Mouse (Mus musculus) right cerebral cortex, postnatal 36 days (tissue): ENCODE results near the gene Paxbp1.
A peak's percentile ranks its signal among the peaks of the same experiment; 100 is the strongest.
"Not testable (repeated sequence)": the region's sequence is repeated elsewhere in the genome, so short reads cannot be mapped to it uniquely, and the experiment has no call there.

ENCODE experiments used
- DNase-seq, 2 experiments: peaks; one replicate each; pipeline ENCODE4 v3.0.0; 2022; ENCODE audit warnings: low spot score in 2 of 2, mixed read lengths in 1 of 2

The Paxbp1 gene

DNA sequence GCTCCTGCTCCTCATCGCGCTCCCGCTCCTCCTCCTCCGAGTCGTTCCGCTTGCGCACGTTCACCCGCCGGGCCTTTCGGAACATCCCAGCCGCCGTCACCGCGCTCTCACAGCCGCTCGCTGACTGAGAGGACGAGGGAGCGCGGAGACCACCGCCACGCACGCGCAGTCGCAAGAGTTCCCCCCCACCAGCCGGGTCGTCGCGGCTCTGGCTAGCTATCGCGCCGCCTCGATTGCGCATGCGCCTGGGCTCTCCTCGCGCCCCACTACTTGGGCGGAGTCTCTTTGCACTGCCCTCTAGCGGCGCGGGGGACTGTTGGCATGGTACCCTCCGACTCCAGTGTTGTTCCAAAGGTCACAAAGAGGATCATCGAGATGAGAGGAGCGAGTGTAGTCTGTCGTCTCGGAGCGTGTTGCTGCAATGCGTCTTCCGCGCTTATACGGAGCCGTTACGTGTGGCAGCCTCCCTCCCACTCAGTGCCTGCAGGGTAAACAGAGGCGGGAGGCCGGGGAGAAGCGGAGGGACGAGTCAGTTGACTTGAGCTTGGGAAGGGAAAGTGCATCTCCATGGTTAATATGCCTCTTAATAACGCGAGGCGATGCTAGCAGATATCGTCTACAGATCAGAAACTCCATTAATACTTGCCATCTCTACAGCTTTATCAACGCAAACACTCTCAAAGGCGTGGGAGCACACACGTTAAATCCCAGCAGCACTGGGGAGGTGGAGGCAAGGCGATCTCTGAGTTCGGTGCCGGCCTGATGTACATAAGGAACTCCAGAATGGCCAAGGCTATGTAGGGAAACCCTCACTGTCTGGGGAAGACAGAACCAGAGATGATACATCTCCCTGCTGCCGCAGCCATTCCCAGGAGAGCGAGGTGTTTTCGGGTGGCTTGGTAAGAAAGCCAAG lies at the start of gene Paxbp1:
Gene Paxbp1, minus strand, starts transcription at position 274 of the 913 bp plus-strand sequence.
- peak; percentile 96 to 98 for DNase-seq

DNA sequence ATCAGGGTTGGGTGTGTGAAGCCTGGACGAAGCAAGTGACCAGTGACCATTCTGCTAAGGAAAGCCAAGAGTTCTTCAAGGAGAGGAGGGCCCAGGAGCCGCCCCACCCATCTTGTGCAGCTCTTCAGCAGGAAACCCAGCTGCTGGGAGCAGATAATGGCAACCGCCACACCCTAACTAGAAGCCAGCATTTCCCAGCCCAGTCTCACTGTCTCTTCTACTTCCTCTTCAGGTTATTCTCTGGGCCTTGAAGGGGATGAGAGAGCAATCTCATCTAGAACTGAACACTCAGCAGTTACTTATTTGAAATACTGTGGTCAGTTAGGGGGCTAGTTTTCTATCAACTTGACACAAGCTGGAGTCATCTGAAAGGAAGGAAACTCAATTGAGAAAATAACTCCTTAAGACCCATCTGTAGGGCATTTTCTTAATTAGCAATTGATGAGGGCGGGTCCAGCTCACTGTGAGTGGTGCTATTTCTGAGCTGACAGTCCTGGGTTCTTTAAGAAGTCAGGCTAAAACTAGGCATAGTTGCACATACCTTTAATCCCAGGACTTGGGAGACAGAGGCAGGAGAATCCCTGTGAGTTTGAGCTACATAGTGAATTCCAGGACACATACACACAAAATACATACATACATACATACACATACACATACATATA lies 42.4 kb upstream of the Paxbp1 start:
- no peak for DNase-seq

DNA sequence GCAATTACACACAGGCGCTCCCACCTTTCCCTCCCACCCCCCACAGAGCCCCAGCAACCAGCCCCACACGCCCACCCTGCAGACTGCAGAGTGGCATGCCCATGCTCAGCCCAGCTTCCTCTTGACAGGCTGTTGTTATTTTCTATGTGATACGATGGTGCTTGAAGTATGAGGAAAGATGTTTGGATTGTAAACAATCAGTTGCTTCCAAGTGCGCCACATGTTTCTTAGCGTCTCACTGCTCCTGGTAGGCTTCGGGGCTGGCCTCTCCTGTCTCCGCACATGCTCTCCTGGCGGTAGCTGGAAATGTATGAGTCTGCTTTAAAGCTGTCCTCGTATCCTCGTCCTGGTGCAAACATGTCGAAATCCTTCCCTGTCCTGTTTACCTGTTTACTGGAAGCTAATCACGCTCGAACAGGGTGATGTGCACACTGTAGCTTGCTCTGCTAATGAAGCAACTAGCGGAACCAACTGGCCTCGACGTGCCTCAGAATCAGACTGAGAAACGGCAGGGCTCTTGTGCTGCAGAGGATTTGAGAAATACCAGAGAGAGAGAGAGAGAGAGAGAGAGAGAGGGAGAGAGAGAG lies 41.0 kb upstream of the Paxbp1 start:
- DNase-seq, result no peak

DNA sequence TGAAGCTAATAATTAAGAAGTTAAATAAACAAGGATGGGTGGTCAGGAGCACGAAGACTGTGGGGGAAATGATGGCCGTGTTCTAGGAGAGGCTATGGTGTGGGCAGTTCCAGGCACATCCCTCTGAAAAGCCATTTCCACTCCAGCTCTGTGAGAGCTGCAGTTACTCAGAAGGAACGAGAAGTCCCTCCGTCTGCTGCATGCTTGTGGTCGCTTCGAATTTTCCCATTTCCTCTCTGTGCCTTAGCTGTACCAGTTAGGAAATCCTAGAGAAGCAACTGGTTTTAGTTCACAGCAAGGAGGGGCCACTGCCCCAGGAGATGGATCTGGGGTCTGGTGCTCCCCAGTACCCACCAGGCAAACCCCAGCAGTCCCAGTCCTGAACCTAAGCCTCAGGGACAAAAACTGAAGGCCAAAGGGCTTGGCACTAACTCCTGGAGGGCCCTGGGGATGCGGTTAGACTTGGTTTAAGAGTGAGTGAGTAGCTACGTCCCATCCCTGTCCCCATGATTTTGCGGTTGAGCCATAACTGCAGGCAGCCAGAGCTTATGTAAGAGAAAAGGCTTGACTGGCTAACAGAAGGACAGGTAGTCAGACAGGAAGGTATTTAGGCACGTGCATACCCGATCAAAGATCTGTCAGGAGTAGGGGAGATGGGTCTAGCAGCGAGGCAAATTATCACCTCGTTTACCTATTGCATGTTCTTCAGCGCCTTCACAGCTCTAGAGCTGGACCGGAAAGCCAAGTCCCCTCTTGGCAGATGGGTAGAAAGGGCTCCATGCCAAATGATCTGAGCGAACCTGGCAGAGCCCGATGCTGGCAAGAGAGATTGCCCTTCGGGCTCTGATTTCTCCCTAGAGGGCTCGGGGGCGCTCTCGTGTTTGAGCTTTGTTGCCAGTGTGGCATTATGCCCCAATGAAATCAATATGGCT lies 40.2 kb upstream of the Paxbp1 start:
- no peak for DNase-seq

DNA sequence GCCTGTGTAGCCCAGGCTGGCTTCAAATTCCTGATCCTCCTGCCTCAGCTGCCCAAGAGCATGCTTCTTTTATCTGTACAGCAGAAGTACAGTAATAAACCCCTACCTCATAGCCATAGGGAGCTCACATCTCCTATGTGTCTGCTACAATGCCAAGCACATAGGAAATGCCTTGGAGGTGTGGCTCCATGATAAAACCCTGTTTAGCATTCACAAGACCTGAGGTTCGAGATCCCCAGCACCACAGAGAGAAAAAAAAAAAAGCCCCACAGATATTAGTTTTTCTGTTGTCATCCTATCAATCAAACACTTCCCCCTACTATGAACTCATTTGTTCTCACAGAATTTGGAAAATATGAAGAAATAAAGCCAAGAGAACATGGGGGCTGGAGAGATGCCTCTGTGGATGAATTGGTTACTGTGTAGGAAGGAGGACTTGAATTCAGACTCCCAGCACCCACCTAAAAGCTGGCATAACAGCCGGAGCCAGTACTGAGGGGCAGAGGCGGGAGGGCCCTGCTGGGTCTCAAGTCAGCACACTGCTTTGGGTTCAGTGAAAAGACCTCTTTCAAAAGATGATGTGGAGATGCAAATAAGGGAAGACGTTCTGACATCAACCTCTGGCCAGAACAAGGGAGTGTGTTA lies 38.8 kb upstream of the Paxbp1 start:
- DNase-seq, result no peak

DNA sequence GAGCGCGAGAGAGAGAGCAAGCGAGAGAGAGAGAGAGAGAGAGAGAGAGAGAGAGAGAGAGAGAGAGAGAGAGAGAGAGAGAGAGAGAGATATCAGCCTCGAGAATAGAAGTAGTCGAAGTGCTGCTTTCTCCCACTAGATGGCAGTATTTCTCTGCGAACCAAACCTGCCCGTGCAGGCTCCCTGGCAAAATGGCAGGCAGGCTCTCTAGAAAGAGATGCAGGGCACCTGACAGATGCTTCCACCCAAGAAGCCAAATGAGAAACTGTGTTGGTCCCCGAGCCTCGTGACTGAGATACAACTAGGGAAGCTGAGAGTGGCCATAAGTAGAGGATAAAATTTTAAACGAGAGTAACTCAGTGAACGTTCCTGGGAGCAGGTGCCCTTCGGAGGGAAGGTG lies 37.2 kb upstream of the Paxbp1 start:
- peak; percentile 53 to 54 for DNase-seq

DNA sequence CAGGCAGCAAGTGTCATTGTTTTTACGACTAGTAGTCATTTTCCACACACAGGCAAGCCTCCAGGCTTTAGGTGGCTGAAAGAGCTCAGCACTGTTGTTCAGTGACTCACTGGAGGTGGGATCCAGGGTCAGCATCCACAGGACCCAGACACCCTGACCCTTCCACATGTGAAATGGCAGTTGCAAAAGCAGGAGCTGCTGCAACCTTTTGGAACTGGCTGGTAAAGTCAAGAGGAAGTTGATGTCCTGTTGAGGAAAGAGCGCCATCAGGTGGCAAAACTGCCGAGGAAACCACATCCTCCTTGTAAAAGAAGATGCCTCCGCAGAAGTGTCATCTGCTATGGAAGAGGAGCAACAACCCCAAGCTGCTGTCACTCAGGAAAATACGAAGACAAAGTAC lies 31.8 kb upstream of the Paxbp1 start:
- no peak for DNase-seq

DNA sequence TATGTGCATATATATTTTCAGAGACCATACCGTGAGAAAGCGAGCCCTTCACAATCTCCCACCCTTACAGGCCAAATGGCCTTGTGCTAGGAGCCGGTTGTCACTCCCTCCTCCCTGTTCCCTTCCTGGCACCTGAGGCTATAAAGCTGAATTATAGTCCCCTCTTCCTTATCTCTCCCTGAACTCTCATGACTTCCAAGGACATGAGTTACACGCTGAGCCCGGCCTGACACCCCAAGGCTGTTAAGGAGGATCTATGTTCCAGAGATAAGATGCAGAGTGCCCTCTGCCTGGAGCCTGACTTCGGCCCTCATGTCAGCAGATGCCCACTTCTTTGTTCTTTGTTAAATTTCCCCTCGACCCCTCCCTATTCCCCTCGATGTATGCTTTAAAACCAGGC lies 31.1 kb upstream of the Paxbp1 start:
- DNase-seq, result not testable (repeated sequence)

DNA sequence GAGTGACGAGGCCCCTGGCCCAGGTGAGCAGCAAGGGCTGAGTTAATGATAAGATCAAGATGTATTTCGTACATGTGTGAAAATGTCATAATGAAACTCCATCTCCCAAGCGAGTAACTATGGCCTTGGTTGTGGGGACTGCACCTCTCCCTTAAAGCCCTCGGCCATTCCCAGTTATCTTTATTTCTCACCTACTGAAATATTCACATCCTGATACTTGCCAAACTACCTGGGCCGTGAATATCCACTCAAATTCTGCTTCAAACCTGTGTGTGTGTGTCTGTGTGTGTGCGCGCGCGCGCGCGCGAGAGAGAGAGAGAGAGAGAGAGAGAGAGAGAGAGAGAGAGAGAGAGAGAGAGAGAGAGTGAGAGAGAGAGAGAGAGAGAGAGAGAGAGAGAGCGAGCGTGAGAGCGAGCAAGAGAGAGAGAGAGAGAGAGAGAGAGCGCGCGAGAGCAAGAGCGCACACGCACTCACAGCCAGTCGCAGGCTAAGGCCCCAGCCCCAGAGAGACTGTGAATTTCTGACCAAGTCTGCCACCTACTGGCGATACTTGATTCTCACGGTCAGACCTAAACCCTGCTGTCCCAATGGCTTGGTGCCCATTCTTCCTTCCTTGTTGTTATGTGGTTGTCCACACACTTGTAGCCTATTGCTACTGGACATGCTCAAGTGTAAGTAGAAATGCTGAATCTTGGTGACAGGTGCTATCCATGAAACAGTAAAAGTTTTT lies 29.0 kb upstream of the Paxbp1 start:
- peak; percentile 78 to 79 for DNase-seq

DNA sequence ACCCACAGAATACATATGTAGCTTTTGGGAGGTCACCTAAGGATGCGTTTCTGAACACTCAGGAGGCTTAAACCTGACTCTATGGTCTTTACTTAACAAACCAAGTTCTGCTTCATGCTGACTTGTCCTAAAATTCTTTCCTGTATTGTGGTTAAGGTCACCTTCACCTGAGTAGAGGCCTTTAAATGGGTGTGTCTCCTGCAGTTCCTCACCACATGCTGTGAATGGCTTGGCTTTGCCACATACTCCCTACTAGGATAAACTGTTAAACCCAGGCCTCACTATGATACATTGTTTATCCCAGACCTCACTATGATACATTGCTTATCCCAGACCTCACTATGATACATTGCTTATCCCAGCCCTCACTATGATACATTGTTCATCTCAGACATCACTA lies 27.9 kb upstream of the Paxbp1 start:
- DNase-seq, result no peak

DNA sequence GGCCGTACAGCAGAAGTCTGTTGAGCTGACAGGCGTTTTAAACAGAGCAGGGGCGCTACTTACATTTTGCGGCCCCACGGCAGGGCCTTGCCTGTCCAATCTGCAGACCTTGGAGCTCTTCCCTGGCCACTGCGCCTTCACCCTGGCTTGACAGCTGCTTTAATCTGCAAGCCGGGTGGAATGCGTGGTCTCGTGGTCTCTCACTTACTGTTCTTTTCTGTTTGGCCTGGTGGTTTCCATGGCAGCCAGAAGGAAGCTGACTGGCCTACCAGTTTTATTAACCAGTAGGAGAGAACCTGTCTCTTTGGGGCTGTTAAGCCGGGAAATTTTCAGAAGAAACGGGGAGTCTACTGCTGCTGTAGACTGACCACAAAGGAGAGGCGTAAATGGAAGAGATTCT lies 24.6 kb upstream of the Paxbp1 start:
- no peak for DNase-seq

DNA sequence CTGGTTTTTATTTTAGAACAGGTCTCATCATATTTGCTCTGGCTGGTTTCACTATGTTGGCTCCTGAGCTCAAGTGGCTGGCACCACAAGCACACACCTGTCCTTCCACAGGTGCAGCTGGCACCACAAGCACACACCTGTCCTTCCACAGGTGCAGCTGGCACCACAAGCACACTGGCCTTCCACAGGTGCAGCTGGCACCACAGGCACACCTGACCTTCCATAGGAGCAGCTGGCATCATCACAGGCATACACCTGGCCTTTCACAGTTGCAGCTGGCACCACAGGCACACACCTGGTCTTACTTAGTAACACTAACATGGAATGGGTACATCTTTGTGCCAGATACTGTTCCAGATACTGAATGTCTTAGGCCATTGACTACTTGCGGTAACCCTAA lies 22.8 kb upstream of the Paxbp1 start:
- no peak for DNase-seq

DNA sequence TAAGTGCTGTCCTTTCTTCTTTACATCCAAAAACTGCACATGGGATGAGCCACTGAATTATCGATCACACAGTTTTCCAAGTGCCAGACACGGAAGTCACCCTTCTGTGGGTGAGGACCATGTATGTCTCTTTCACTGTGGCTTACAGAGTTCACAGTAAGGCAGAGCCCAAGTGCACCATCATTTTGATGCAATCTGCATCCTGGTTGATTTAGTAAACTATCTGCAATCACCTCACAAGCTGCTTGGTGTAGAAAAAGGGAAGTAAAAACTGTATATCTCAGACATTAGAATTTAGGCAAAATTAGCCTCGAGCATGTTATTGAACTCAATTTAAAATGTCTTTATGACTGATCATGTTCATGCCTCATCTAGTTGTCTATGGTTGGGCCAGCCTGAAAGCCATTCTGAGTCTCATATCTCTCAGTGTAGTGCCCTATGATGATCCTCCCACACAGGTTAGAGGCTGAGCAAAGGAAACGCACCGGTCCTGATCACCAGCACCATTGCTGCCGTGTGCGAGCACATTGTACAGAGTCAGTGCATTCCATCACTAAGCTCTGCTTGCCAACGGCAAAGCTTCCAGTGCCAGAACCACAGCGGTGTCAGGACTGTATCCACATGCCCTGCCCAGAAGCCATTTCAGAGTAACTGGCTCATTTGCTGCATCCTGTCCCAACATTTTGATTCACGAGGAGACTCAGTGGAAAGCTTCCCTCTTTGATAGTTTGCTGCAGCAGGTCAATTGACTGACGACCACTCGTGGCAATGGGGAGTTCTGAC lies 20.4 kb upstream of the Paxbp1 start:
- no peak for DNase-seq

DNA sequence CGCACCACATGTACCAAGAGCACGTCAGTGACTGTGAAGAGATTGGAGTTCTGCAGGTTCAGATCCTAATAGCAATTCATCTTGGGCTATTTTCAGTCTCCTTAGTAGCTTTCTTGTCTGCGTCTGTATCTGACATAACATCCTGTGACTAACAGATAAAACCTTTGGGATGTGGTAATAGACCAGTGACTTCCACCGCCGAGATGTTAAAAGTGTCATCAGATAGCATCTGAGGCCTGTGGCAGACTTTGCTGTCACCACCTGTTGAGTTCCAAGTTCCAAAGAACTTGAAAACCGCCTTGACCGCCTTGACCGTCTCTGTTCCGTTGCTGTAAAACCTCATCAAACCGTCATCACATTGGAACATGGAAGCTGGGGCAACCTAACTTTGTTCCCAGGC lies 19.4 kb upstream of the Paxbp1 start:
- DNase-seq, result no peak

DNA sequence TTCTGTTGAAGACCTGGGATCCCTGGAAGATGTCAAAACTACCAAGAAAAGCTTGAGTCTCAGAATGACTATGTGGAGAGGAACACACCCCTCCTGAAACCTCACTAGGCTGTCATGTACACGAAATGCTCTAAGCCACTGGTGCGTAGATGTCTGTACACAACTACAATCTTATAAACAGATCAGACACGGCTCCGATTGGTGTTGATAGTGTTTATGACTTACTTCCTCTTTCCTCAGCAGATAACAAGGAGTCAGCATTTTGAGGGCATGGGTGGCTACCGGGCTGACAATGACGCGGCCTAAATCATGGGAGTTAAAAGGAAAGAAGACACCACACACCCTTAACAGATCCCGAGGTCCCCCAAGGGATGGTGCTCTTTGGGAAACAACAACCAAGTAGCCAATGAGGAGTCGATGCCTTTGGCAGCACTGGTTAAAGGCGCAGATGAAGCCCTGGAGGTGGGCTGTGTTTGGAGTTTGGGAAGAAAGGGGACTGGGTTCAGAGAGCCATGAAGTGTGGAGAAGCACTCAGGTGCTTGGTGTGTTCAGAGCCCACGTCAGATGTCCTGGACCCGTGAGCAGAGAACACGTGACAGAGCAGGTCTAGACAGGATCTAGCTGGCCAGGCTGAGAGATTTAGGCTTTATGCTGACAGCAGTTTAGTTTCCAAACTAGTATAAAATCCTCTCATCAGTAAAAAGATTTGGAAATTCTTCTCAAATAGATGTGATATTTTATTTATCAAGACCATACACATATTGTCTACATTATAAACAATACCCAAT lies 17.4 kb upstream of the Paxbp1 start:
- no peak for DNase-seq

DNA sequence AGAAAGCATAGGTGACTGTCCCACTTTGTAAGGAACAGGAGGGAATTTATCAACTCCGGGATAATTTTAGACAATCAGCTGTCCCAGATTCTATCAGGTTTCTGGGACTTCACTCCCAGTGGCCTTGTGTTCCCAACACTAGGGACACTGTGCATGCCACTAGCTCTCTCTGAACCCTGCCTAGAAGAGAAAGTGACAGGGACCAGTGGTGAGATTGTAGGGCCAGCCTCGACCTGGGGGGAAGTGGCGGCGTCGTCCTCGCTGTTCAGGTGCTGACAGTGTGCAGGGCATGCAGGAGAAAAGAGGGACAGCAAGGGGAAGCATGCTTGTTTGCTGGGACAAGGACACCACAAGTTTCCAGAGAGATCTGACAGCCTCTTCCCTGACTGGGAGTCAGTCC lies 13.4 kb upstream of the Paxbp1 start:
- no peak for DNase-seq

DNA sequence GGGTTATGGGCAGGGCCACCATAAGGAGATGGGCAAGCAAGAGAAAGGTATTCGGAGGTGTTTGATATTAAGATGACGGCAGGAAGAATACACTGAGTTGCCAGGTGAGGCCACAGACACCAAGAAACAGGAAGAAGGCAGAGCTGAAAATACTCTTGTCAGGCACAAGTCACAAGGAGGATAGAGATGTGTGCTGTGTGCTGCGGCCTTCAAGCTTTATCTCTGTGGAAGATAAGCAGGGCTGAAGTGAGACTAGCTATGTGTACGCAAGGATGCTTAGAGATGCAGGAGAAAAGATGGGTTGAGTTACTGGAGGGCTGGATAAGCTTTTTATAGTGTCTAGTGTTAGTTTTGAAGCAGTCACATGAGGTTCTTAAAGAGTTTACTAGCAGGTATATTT lies 12.9 kb upstream of the Paxbp1 start:
- DNase-seq, result no peak

DNA sequence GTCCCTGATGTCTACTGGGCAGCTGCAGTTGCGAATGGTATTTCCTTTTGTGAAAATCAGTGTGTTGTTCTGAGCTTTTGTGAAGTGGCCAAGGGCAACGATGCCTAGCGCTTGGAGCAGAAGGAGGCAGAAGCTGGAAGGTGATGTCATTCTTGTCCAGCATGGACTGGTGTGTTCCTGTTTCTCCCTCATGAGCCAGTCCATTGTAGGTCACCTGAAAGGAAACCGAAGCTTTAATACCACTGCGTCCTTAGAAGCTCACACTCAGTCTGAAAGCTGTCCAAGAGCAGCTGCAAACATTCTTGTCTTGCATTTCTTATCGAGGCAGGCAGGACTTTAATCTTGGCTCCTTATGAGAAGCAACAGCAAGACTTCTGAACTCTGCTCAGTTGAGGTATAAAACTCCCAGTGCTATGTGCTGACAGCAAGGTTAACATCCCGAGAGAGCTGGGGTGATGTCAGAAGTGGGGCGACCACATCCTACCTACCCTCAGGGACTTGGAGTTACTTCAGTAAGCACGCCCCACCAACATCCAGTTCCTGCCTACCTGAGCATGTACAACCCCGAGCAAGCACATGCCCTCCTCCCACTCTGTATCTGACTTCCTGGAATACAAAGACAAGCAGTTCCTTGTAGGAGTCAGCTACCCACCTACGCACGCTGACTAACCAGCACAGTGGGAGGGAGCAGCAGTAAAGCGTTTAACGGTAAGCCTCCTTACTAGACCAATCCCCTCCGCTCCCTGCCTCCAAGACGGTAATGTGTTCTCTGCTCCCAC lies 11.9 kb upstream of the Paxbp1 start:
- DNase-seq, result peak; percentile 72 to 86
